Mouse (Mus musculus) gastrocnemius, postnatal 4 days (tissue): Measurements from ENCODE around the gene Vmn1r69. TPM values are rescaled to one million over a fixed set of nuclear protein-coding genes. Genes with fewer than 3 reads are reported as not detected.

Experiments
- DNase-seq, 2 experiments: peaks; one replicate each; pipeline ENCODE4 v3.0.0; 2021 to 2022; ENCODE audit warnings: low spot score in 2 of 2, mixed read lengths in 2 of 2
- long read RNA-seq, 2 experiments: library from polyadenylated mRNA; stranded (forward); transcript quantifications; one replicate each; pipeline ENCODE4 v2.0.0; 2021
- total RNA-seq, 2 experiments: library from RNA; stranded (reverse); gene quantifications; 2 replicates each; pipeline ENCODE4 v1.2.3; 2021

The Vmn1r69 gene
- not detected for total RNA-seq
- long read RNA-seq, experiment 1 = 0 reads
- long read RNA-seq, experiment 2 = 0 reads

DNA sequence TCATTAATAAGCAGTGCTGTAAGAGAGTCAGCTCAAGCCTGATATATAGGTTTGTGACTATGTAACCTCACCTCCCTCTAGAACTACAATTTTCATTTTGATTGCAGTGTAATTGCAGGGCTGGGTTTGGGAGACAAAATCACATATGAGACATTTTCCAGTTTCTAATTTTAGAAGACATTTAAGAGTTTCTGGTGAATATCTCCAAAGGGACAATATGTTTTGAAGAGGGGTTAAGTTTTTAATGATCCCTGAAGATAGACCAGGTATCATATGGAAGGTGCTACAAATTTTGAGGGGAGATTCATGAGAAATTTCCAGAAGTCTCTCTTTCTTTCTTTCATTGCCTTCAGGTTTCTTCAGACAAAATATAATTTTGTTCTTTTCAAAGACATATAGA, at the start of gene Vmn1r69:
Gene Vmn1r69 (minus strand): TSS at position 101 of the 400 bp plus-strand sequence.
- no peak for DNase-seq

DNA sequence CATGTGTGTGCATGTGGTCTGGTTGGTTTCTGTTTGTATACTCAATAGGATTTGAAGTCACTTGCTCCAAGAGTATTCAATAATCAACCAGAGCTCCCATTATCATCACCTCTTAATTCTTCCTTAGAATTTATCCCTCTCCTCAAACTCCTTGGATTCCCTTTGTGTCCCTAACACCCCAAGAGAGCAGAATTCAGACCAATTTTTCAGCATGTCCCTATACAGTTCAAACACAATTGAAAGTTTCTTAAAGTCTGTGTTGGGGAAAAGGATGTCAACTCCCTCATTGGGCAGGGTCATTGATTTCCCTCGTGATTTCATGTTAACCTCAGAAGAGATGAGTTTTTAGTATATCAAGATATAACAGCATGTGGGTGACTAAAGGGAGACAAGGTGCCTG, 17.8 kb upstream of the Vmn1r69 start, which contains the start of gene Vmn1r70:
Gene Vmn1r70 (plus strand): TSS at position 301 of the 400 bp plus-strand sequence.
- no peak for DNase-seq

DNA sequence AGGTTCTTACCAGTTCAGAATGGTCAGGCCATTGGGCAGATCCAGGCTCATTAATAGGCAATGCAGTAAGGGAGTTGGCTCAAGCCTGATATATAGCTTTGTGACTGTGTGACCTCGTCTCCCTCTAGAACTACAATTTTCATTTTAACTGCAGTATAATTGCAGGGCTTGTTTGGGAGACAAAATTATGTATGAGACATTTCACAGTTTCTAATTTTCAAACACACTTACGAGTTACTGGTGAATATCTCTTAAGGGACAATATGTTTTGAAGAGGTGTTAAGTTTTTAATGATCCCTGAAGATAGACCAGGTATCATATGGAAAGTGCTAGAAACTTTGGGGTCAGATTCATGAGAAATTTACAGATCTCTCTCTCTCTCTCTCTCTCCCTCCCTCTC, 55.1 kb downstream of the Vmn1r69 start, which contains the start of gene Vmn1r68:
Gene Vmn1r68 (minus strand): TSS at position 101 of the 400 bp plus-strand sequence.
- no peak for DNase-seq

Other genes starting within 250 kb of the Vmn1r69 start
- not detected for gene Vmn1r67, start 170.3 kb downstream of the Vmn1r69 start, total RNA-seq
- 1 to 10 TPM; 3.8 to 4.3 TPM for gene Zik1, start 118.3 kb downstream of the Vmn1r69 start, total RNA-seq
- not detected for gene Vmn1r68, start 55.2 kb downstream of the Vmn1r69 start, total RNA-seq
- gene Vmn1r70, start 17.9 kb upstream of the Vmn1r69 start, total RNA-seq = not detected
- gene Nlrp4b, start 74.1 kb upstream of the Vmn1r69 start, total RNA-seq = not detected
- not detected for gene Vmn1r71, start 140.7 kb upstream of the Vmn1r69 start, total RNA-seq